9 mouse cellular contexts compared by ENCODE assay signal in the genomic region with DNA sequence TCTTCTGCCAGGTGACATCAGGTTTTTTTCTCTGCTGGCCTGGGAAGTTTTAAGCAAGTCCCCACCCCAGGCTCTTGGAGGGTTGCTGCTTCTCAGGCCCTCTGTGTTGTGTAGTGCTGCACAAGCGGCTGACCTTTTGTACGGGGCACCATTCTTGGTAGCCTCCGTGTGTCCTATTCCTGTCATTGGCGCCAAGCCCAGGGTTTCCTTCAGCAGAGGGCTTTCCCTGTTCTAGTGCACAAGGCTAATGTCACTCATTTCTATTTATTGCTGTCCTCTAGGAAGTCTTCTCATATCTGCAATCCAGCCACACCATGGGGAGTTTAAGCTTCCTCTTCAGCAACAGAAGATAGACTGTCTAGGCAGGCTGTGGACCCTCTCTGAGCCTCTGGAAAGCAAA. TPM values are rescaled to one million over a fixed set of nuclear protein-coding genes. Genes with fewer than 3 reads are reported as not detected.
A peak's percentile ranks its signal among the peaks of the same experiment; 100 is the strongest.
DNase-seq lines count a peak whose midpoint lies in the region.
"Had no signal": no experiment of that assay in that cellular context is flagged by ENCODE, and none has a peak within 500 bp of the region (broad histone marks: within the 10 kb centered on the region; RNA-seq: fewer than 3 reads in every experiment).

No protein-coding gene starts in this region.

- WGBS in limb, embryonic 10.5 days: 85% methylated on average over 4 of the region's 4 CpGs

- H3K9me3 ChIP-seq in limb, embryonic 10.5 days (replicated peaks): no peaks in the 10 kb centered on the region
- H3K9me3 ChIP-seq: neural tube, embryonic 13.5 days had no signal

- H3K4me1 ChIP-seq in limb, embryonic 10.5 days: no peaks in the 10 kb centered on the region
- H3K4me1 ChIP-seq: neural tube, embryonic 13.5 days had no signal

- H3K36me3 ChIP-seq in limb, embryonic 10.5 days: no peaks in the 10 kb centered on the region
- H3K36me3 ChIP-seq: neural tube, embryonic 13.5 days had no signal

- no peak overlapping the region for H3K4me3 ChIP-seq in limb, embryonic 10.5 days
- H3K4me3 ChIP-seq: neural tube, embryonic 13.5 days had no signal

- H3K27me3 ChIP-seq in limb, embryonic 10.5 days (ENCODE audit: low read depth, poor library complexity, severe bottlenecking): peaks cover 91% of the 10 kb centered on the region

- intact Hi-C loops in heart, postnatal 14 days (cut with DNase I): no loop called here

- DNase-seq in right cerebral cortex, postnatal 14 days: peak; percentile 7
- DNase-seq in right cerebral cortex, postnatal 4 days: no peak
- peak; percentile 57 for DNase-seq in gastrocnemius, postnatal 10 days
- DNase-seq in heart, postnatal 14 days: peak; percentile 70 to 79
- DNase-seq in testis, postnatal 14 days (ENCODE audit: low spot score): peak; percentile 6
- no peak for DNase-seq in limb, embryonic 10.5 days (ENCODE audit: low spot score)
- DNase-seq in retina, postnatal 1 day: no peak
- DNase-seq: forebrain, postnatal 0 days had no signal

- H3K27ac ChIP-seq in limb, embryonic 10.5 days: no peak overlapping the region
- H3K27ac ChIP-seq: neural tube, embryonic 13.5 days had no signal

RNA-seq across cellular contexts. Expression of gene Fam120c, which starts 6.2 kb away (rescaled TPM):
- 10 to 100 TPM; 19.2 to 20.9 TPM for total RNA-seq in gastrocnemius, postnatal 10 days (2021)
- 10 to 100 TPM; 12.3 to 13.8 TPM for total RNA-seq in heart, postnatal 14 days (2021)
- polyA plus RNA-seq in limb, embryonic 10.5 days (2016; fragmentation: Nextera tagmentation; extraction: Ambion mirVana): 1.9 and 2.2 TPM in 2 replicates

Comparison
In these comparisons a context has a peak if more than half of its experiments do, and no peak if none do; other contexts are left out.
1. DNase-seq: peak in right cerebral cortex, postnatal 14 days (single experiment), gastrocnemius, postnatal 10 days (single experiment), heart, postnatal 14 days (2 of 2) and testis, postnatal 14 days (single experiment); none in right cerebral cortex, postnatal 4 days (single experiment), limb, embryonic 10.5 days (single experiment) and retina, postnatal 1 day (single experiment).